Mouse (Mus musculus) left cerebral cortex, postnatal 10 days (tissue): Measurements from ENCODE around the gene Zfp3. TPM values are rescaled to one million over a fixed set of nuclear protein-coding genes. Genes with fewer than 3 reads are reported as not detected.
"Not testable (repeated sequence)": the region's sequence is repeated elsewhere in the genome, so short reads cannot be mapped to it uniquely, and the experiment has no call there.

Source experiments
- DNase-seq, 2 experiments: peaks; one replicate each; pipeline ENCODE4 v3.0.0; 2021 to 2022; ENCODE audit warnings: low spot score in 2 of 2, mixed read lengths in 1 of 2; ENCODE audit errors: extremely low spot score in 1 of 2
- intact Hi-C: fragments of 180-260 bp; cut with DNase I; formaldehyde crosslinking; loops from one replicate; pipeline ENCODE4 v1.15.1; 2025
- total RNA-seq, 2 experiments: library from RNA; stranded (reverse); gene quantifications; 2 replicates each; pipeline ENCODE4 v1.2.3; 2021

The Zfp3 gene
- total RNA-seq, 2 experiments from 2014 or later = 13.8 to 15.8 TPM

GRCm38 (mm10) chr11:70753146-70753545 is 10.9 kb upstream of the Zfp3 start:
- intact Hi-C loops = loop anchor here (5.0 to 10.0 kb wide), 2 partner anchors 66 to 338 kb away; partner anchors contain the start of genes Camta2 and Pelp1
- DNase-seq = no peak

- DNase-seq = no peak
- intact Hi-C loops = loop anchor here (2.0 to 10.0 kb wide), 3 partner anchors 54 to 340 kb away; partner anchors contain the start of genes Camta2, Inca1, Kif1c and Pelp1
Measured at GRCm38 (mm10) chr11:70754476-70754875, 9.5 kb upstream of the Zfp3 start.

- intact Hi-C loops = loop anchor here (2.0 to 10.0 kb wide), 6 partner anchors 54 to 340 kb away; partner anchors contain the start of genes Arrb2, Camta2, Inca1 and Kif1c
- DNase-seq = no peak
Measured at GRCm38 (mm10) chr11:70754958-70755357, 9.1 kb upstream of the Zfp3 start.

GRCm38 (mm10) chr11:70755645-70756044 is 8.4 kb upstream of the Zfp3 start:
- DNase-seq = peak; percentile 76 to 82
- intact Hi-C loops = loop anchor here (2.0 to 10.0 kb wide), 5 partner anchors 55 to 341 kb away; partner anchors contain the start of genes Arrb2, Inca1, Kif1c and Pelp1

GRCm38 (mm10) chr11:70760446-70760845 is 3.6 kb upstream of the Zfp3 start:
- DNase-seq, intact Hi-C loops: not testable (repeated sequence)

- DNase-seq = no peak
- intact Hi-C loops = no loop called here
Measured at GRCm38 (mm10) chr11:70762641-70763040, 1.4 kb upstream of the Zfp3 start.

GRCm38 (mm10) chr11:70763582-70763935 is 450 bp upstream of the Zfp3 start:
- DNase-seq = no peak
- intact Hi-C loops = no loop called here

GRCm38 (mm10) chr11:70765776-70766445 is 1.9 kb downstream of the Zfp3 start:
- intact Hi-C loops = no loop called here
- DNase-seq = peak in 1 of 2 experiments; percentile 61

GRCm38 (mm10) chr11:70770804-70771203 is 6.8 kb downstream of the Zfp3 start:
- no peak for DNase-seq
- intact Hi-C loops = no loop called here

GRCm38 (mm10) chr11:70776830-70777571 is 13.0 kb downstream of the Zfp3 start:
- intact Hi-C loops = loop anchor here (5.0 kb wide), 1 partner anchor 35 kb away; the partner anchor contains the start of gene Scimp

GRCm38 (mm10) chr11:70777634-70778033 is 13.6 kb downstream of the Zfp3 start:
- no peak for DNase-seq
- intact Hi-C loops = loop anchor here (5.0 kb wide), 1 partner anchor 35 kb away; the partner anchor contains the start of gene Scimp

More at GRCm38 (mm10) chr11:70776830-70777571, 13.0 kb downstream of the Zfp3 start:
- peak; percentile 62 to 77 for DNase-seq

GRCm38 (mm10) chr11:70778058-70778457 is 14.0 kb downstream of the Zfp3 start:
- not testable (repeated sequence) for DNase-seq
- intact Hi-C loops = loop anchor here (5.0 kb wide), 1 partner anchor 34 kb away; the partner anchor contains the start of gene Scimp

GRCm38 (mm10) chr11:70785908-70786307 is 21.9 kb downstream of the Zfp3 start:
- DNase-seq = no peak
- intact Hi-C loops = no loop called here

- no peak for DNase-seq
- intact Hi-C loops = no loop called here
Measured at GRCm38 (mm10) chr11:70787052-70787451, 23.0 kb downstream of the Zfp3 start.

- intact Hi-C loops = no loop called here
- no peak for DNase-seq
Measured at GRCm38 (mm10) chr11:70788972-70789655, 25.1 kb downstream of the Zfp3 start.

GRCm38 (mm10) chr11:70790426-70790825 is 26.4 kb downstream of the Zfp3 start:
- DNase-seq = no peak
- intact Hi-C loops = no loop called here

- DNase-seq = no peak
- intact Hi-C loops = no loop called here
Measured at GRCm38 (mm10) chr11:70790874-70791551, 27.0 kb downstream of the Zfp3 start.

GRCm38 (mm10) chr11:70791676-70792075 is 27.7 kb downstream of the Zfp3 start:
- intact Hi-C loops = no loop called here
- no peak for DNase-seq

- DNase-seq = no peak
- intact Hi-C loops = no loop called here
Measured at GRCm38 (mm10) chr11:70792409-70792808, 28.4 kb downstream of the Zfp3 start.
